In the genomic region with DNA sequence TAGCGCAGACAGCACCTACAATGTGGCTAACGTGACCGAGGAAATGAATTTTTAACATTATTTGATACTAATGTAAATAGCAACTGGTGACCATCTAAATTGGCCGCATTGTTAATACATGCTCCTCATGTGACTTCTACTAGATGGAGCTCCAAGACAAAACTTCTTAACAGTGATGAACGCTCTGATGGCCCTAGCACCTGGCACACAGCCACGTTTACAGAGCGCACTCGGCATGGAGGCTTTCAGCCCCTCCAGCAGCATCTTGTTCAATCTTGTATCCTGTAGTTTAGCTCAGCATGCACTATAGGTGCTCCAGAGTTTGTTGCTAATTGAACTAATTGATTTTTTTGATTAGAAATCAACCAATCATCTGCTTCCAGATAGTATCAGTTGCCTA, we compare ENCODE assay signal across 24 mouse cellular contexts. TPM values are rescaled to one million over a fixed set of nuclear protein-coding genes. Genes with fewer than 3 reads are reported as not detected.
DNase-seq lines count a peak whose midpoint lies in the region; ATAC-seq and TF ChIP-seq lines count a peak whose summit lies in the region.
"Had no signal": no experiment of that assay in that cellular context is flagged by ENCODE, and none has a peak within 500 bp of the region (broad histone marks: within the 10 kb centered on the region; RNA-seq: fewer than 3 reads in every experiment).

No protein-coding gene starts in this region.

- no peaks in the 10 kb centered on the region for H3K9me3 ChIP-seq in heart, embryonic 10.5 days
- no peaks in the 10 kb centered on the region for H3K9me3 ChIP-seq in heart, embryonic 13.5 days
- H3K9me3 ChIP-seq in hindbrain, postnatal 0 days (ENCODE audit: low read length) = no peaks in the 10 kb centered on the region
- no peaks in the 10 kb centered on the region for H3K9me3 ChIP-seq in hindbrain, embryonic 10.5 days
- H3K9me3 ChIP-seq in lung, embryonic 14.5 days (ENCODE audit: low read depth, low read length) = no peaks in the 10 kb centered on the region
- H3K9me3 ChIP-seq: embryonic facial prominence, embryonic 10.5 days; embryonic facial prominence, embryonic 12.5 days; forebrain, embryonic 13.5 days; G1E had no signal

- 90% methylated on average over 8 of the region's 8 CpGs for WGBS in heart, embryonic 10.5 days
- 74% methylated on average over 8 of the region's 8 CpGs for WGBS in heart, embryonic 13.5 days
- WGBS in hindbrain, postnatal 0 days = 66% methylated on average over 8 of the region's 8 CpGs
- 91% methylated on average over 8 of the region's 8 CpGs for WGBS in hindbrain, embryonic 10.5 days
- WGBS in lung, embryonic 14.5 days = 53% methylated on average over 8 of the region's 8 CpGs

- H3K4me1 ChIP-seq in heart, embryonic 10.5 days = peaks cover 17% of the 10 kb centered on the region
- peaks cover 20% of the 10 kb centered on the region for H3K4me1 ChIP-seq in heart, embryonic 13.5 days
- H3K4me1 ChIP-seq in hindbrain, postnatal 0 days (ENCODE audit: insufficient read depth, low read length) = no peaks in the 10 kb centered on the region
- H3K4me1 ChIP-seq in hindbrain, embryonic 10.5 days (replicated peaks) = peaks cover 6% of the 10 kb centered on the region
- H3K4me1 ChIP-seq in lung, embryonic 14.5 days (ENCODE audit: insufficient read depth) = no peaks in the 10 kb centered on the region
- H3K4me1 ChIP-seq: embryonic facial prominence, embryonic 12.5 days; forebrain, embryonic 13.5 days had no signal

- peak; percentile 48 for DNase-seq in heart, embryonic 10.5 days (ENCODE audit: low spot score)
- DNase-seq in heart, postnatal 36 days = no peak
- DNase-seq in heart, postnatal 4 days = no peak
- DNase-seq in hindbrain, postnatal 0 days (ENCODE audit: low spot score) = peak; percentile 19
- DNase-seq in hindbrain, embryonic 10.5 days (ENCODE audit: low spot score) = no peak
- peak; percentile 75 for DNase-seq in lung, embryonic 14.5 days
- DNase-seq in lung, postnatal 36 days = no peak
- DNase-seq: adrenal gland, adult 8-10 months; adrenal gland, postnatal 14 days; adrenal gland, postnatal 36 days; B cell, adult 2 months; cerebellum, adult 11-12 months; cerebellum, adult 2 months; cerebellum, adult 9-10 months; cerebellum, postnatal 25 days had no signal

- H3K27ac ChIP-seq in heart, embryonic 10.5 days = no peak overlapping the region
- peak overlapping the region; percentile 60; the same call in 1 of the 2 replicates for H3K27ac ChIP-seq in heart, embryonic 13.5 days (replicated peaks)
- no peak overlapping the region for H3K27ac ChIP-seq in hindbrain, postnatal 0 days
- no peak overlapping the region for H3K27ac ChIP-seq in hindbrain, embryonic 10.5 days
- no peak overlapping the region for H3K27ac ChIP-seq in lung, embryonic 14.5 days (ENCODE audit: low read depth)
- H3K27ac ChIP-seq: embryonic facial prominence, embryonic 10.5 days; embryonic facial prominence, embryonic 12.5 days; forebrain, embryonic 13.5 days had no signal

- no peak for ATAC-seq in heart, embryonic 13.5 days (ENCODE audit: extremely low read depth, insufficient number of reproducible peaks, low FRiP score, low TSS enrichment)
- ATAC-seq in hindbrain, postnatal 0 days = no peak
- no peak for ATAC-seq in lung, embryonic 14.5 days (ENCODE audit: insufficient read depth)
- ATAC-seq: activated CD4-positive, CD25-positive, alpha-beta regulatory T cell, adult 4 months; CD4-positive, CD25-positive, alpha-beta regulatory T cell, adult 4 months; forebrain, embryonic 13.5 days; Patski had no signal

- intact Hi-C loops in heart, postnatal 36 days (cut with DNase I) = no loop called here

- no peak overlapping the region for H3K4me2 ChIP-seq in heart, embryonic 13.5 days
- H3K4me2 ChIP-seq in hindbrain, postnatal 0 days (ENCODE audit: low read depth, low read length) = no peak overlapping the region
- no peak overlapping the region for H3K4me2 ChIP-seq in lung, embryonic 14.5 days
- H3K4me2 ChIP-seq: embryonic facial prominence, embryonic 12.5 days; forebrain, embryonic 13.5 days had no signal

- no peaks in the 10 kb centered on the region for H3K36me3 ChIP-seq in heart, embryonic 10.5 days
- H3K36me3 ChIP-seq in heart, embryonic 13.5 days = no peaks in the 10 kb centered on the region
- no peaks in the 10 kb centered on the region for H3K36me3 ChIP-seq in hindbrain, postnatal 0 days (ENCODE audit: insufficient read depth, low read length)
- H3K36me3 ChIP-seq in hindbrain, embryonic 10.5 days = no peaks in the 10 kb centered on the region
- H3K36me3 ChIP-seq in lung, embryonic 14.5 days (ENCODE audit: insufficient read depth) = no peaks in the 10 kb centered on the region
- H3K36me3 ChIP-seq: embryonic facial prominence, embryonic 10.5 days; embryonic facial prominence, embryonic 12.5 days; G1E had no signal

- H3K4me3 ChIP-seq in heart, embryonic 10.5 days = no peak overlapping the region
- no peak overlapping the region for H3K4me3 ChIP-seq in heart, embryonic 13.5 days
- H3K4me3 ChIP-seq in hindbrain, postnatal 0 days (ENCODE audit: low read length) = no peak overlapping the region
- H3K4me3 ChIP-seq in hindbrain, embryonic 10.5 days = no peak overlapping the region
- H3K4me3 ChIP-seq in lung, embryonic 14.5 days (ENCODE audit: low read depth, low read length) = no peak overlapping the region
- H3K4me3 ChIP-seq: embryonic facial prominence, embryonic 10.5 days; embryonic facial prominence, embryonic 12.5 days; forebrain, embryonic 13.5 days had no signal

- no peak for TF ChIP-seq CTCF in hindbrain, postnatal 0 days (IDR thresholded peaks at IDR 0.05; ENCODE audit: low read depth)
- no peak for TF ChIP-seq CTCF in lung, embryonic 14.5 days (IDR thresholded peaks at IDR 0.05; ENCODE audit: low read depth)

- no peaks in the 10 kb centered on the region for H3K27me3 ChIP-seq in heart, embryonic 10.5 days (ENCODE audit: insufficient read depth, poor library complexity, severe bottlenecking)
- H3K27me3 ChIP-seq in heart, embryonic 13.5 days (replicated peaks) = no peaks in the 10 kb centered on the region
- H3K27me3 ChIP-seq in hindbrain, postnatal 0 days (ENCODE audit: insufficient read depth, low read length) = no peaks in the 10 kb centered on the region
- H3K27me3 ChIP-seq in hindbrain, embryonic 10.5 days (ENCODE audit: insufficient read depth, poor library complexity, severe bottlenecking) = no peaks in the 10 kb centered on the region
- H3K27me3 ChIP-seq in lung, embryonic 14.5 days (ENCODE audit: insufficient read depth, low read length) = no peaks in the 10 kb centered on the region
- H3K27me3 ChIP-seq: CH12.LX; embryonic facial prominence, embryonic 12.5 days; forebrain, embryonic 13.5 days had no signal

- H3K9ac ChIP-seq in heart, embryonic 13.5 days = no peak overlapping the region
- H3K9ac ChIP-seq in hindbrain, postnatal 0 days (replicated peaks; ENCODE audit: low read length) = no peak overlapping the region
- no peak overlapping the region for H3K9ac ChIP-seq in lung, embryonic 14.5 days
- H3K9ac ChIP-seq: embryonic facial prominence, embryonic 12.5 days; forebrain, embryonic 13.5 days had no signal

RNA-seq across cellular contexts. Expression of a gene that starts 15.3 kb away (rescaled TPM):
- polyA plus RNA-seq in heart, embryonic 10.5 days (2016; fragmentation: Nextera tagmentation; extraction: Ambion mirVana) = 6.3 and 7.7 TPM in 2 replicates
- 10 to 100 TPM; 22.1 to 27.5 TPM for total RNA-seq in heart, postnatal 36 days (2021)
- polyA plus RNA-seq in heart, embryonic 13.5 days (2015; fragmentation: Nextera tagmentation; extraction: Ambion mirVana) = 6.8 and 7.0 TPM in 2 replicates
- 10 to 100 TPM; 29.9 to 31.2 TPM for total RNA-seq in heart, postnatal 4 days (2021)
- total RNA-seq in hindbrain, postnatal 0 days (2014; rRNA removed) = 2.0 and 4.0 TPM in 2 replicates
- 2.2 and 2.3 TPM in 2 replicates for polyA plus RNA-seq in hindbrain, postnatal 0 days (2015; fragmentation: Nextera tagmentation; extraction: Ambion mirVana)
- polyA plus RNA-seq in hindbrain, embryonic 10.5 days (2016; fragmentation: Nextera tagmentation; extraction: Ambion mirVana) = 0.82 and 2.2 TPM in 2 replicates
- polyA plus RNA-seq in lung, embryonic 14.5 days (2014; fragmentation: Nextera tagmentation; extraction: Ambion mirVana) = 2.3 and 2.6 TPM in 2 replicates

Comparison
In these comparisons a context has a peak if more than half of its experiments do, and no peak if none do; other contexts are left out.
1. DNase-seq: peak in heart, embryonic 10.5 days (single experiment), hindbrain, postnatal 0 days (single experiment) and lung, embryonic 14.5 days (single experiment); none in heart, postnatal 36 days (0 of 2), heart, postnatal 4 days (single experiment), hindbrain, embryonic 10.5 days (single experiment) and lung, postnatal 36 days (single experiment).